9 mouse cellular contexts compared by ENCODE assay signal in genomic region chr13:23435241-23435640, GRCm38 (mm10). TPM values are rescaled to one million over a fixed set of nuclear protein-coding genes. Genes with fewer than 3 reads are reported as not detected.
DNase-seq lines count a peak whose midpoint lies in the region; ATAC-seq and TF ChIP-seq lines count a peak whose summit lies in the region.
"Had no signal": no experiment of that assay in that cellular context is flagged by ENCODE, and none has a peak within 500 bp of the region (broad histone marks: within the 10 kb centered on the region; RNA-seq: fewer than 3 reads in every experiment).

No protein-coding gene starts in this region.

- TF ChIP-seq CTCF in left cerebral cortex, adult 2 months (IDR thresholded peaks at IDR 0.05), result no peak
- TF ChIP-seq CTCF in intestine, postnatal 0 days (IDR thresholded peaks at IDR 0.05; ENCODE audit: low read depth), result no peak

- intact Hi-C loops in left cerebral cortex, adult 2 months (cut with DNase I), result loop anchor here (5.0 to 10.0 kb wide), 3 partner anchors 250 to 1723 kb away; partner anchors contain the start of genes Hist1h2ac, Hist1h2bb, Hist1h2bc and Hist1h3c
- intact Hi-C loops in left cerebral cortex, postnatal 4 days (cut with DNase I), result loop anchor here (5.0 to 10.0 kb wide), 3 partner anchors 82 to 1490 kb away; partner anchors contain the start of gene Zfp184
- intact Hi-C loops in left cerebral cortex, postnatal 25 days (cut with DNase I), result loop anchor here (10.0 kb wide), 1 partner anchor 330 kb away; the partner anchor contains the start of genes Hist1h1a, Hist1h3a, Hist1h4a and Trim38

- ATAC-seq in embryonic facial prominence, embryonic 15.5 days (ENCODE audit: insufficient number of reproducible peaks, low FRiP score, low TSS enrichment, low read depth), result no peak
- ATAC-seq in intestine, postnatal 0 days, result no peak
- ATAC-seq in neural tube, embryonic 12.5 days (ENCODE audit: low FRiP score, low read depth), result no peak

- H3K27me3 ChIP-seq in embryonic facial prominence, embryonic 15.5 days, result no peaks in the 10 kb centered on the region
- no peaks in the 10 kb centered on the region for H3K27me3 ChIP-seq in intestine, postnatal 0 days (replicated peaks; ENCODE audit: control insufficient read depth, insufficient read depth, low read length)
- no peaks in the 10 kb centered on the region for H3K27me3 ChIP-seq in neural tube, embryonic 12.5 days (replicated peaks)

- no peak for DNase-seq in left cerebral cortex, adult 2 months (ENCODE audit: extremely low spot score in 1 of 2, low spot score in 2 of 2)
- DNase-seq in left cerebral cortex, postnatal 4 days, result no peak
- DNase-seq in layer of hippocampus, adult 11-12 months (ENCODE audit: low spot score), result no peak
- DNase-seq in left cerebral cortex, postnatal 25 days (ENCODE audit: low spot score in 2 of 2), result no peak
- DNase-seq in MN1 (ENCODE audit: low spot score), result no peak

- no peaks in the 10 kb centered on the region for H3K36me3 ChIP-seq in embryonic facial prominence, embryonic 15.5 days
- H3K36me3 ChIP-seq in intestine, postnatal 0 days (ENCODE audit: control insufficient read depth, insufficient read depth), result no peaks in the 10 kb centered on the region
- no peaks in the 10 kb centered on the region for H3K36me3 ChIP-seq in neural tube, embryonic 12.5 days

- H3K4me2 ChIP-seq in embryonic facial prominence, embryonic 15.5 days (replicated peaks), result peak overlapping the region; percentile 65
- peak overlapping the region; percentile 71 for H3K4me2 ChIP-seq in intestine, postnatal 0 days (replicated peaks; ENCODE audit: low read depth)
- peak overlapping the region; percentile 59 for H3K4me2 ChIP-seq in neural tube, embryonic 12.5 days (replicated peaks)

- peaks cover 12% of the 10 kb centered on the region for H3K4me1 ChIP-seq in embryonic facial prominence, embryonic 15.5 days
- no peaks in the 10 kb centered on the region for H3K4me1 ChIP-seq in intestine, postnatal 0 days (replicated peaks; ENCODE audit: control insufficient read depth, insufficient read depth, low read length)
- peaks cover 6% of the 10 kb centered on the region; the same call in 1 of the 2 replicates for H3K4me1 ChIP-seq in neural tube, embryonic 12.5 days

- peak overlapping the region; percentile 47 for H3K4me3 ChIP-seq in left cerebral cortex, adult 2 months
- peak overlapping the region; percentile 60 for H3K4me3 ChIP-seq in embryonic facial prominence, embryonic 15.5 days (replicated peaks)
- H3K4me3 ChIP-seq in intestine, postnatal 0 days (ENCODE audit: low read depth, low read length), result peak overlapping the region; percentile 60
- H3K4me3 ChIP-seq in neural tube, embryonic 12.5 days, result peak overlapping the region; percentile 29; the same call in 1 of the 2 replicates

- WGBS in embryonic facial prominence, embryonic 15.5 days, result 10% methylated on average over 4 of the region's 4 CpGs
- WGBS in intestine, postnatal 0 days, result 21% methylated on average over 4 of the region's 4 CpGs
- 19% methylated on average over 4 of the region's 4 CpGs for WGBS in neural tube, embryonic 12.5 days

- no peak overlapping the region for H3K27ac ChIP-seq in left cerebral cortex, adult 2 months
- H3K27ac ChIP-seq in embryonic facial prominence, embryonic 15.5 days (replicated peaks), result no peak overlapping the region
- H3K27ac ChIP-seq in intestine, postnatal 0 days (ENCODE audit: low read depth, low read length), result no peak overlapping the region
- H3K27ac ChIP-seq in neural tube, embryonic 12.5 days, result no peak overlapping the region

- no peaks in the 10 kb centered on the region for H3K9me3 ChIP-seq in embryonic facial prominence, embryonic 15.5 days (replicated peaks)
- no peaks in the 10 kb centered on the region for H3K9me3 ChIP-seq in intestine, postnatal 0 days (ENCODE audit: control insufficient read depth)
- H3K9me3 ChIP-seq in neural tube, embryonic 12.5 days, result no peaks in the 10 kb centered on the region

- no peak overlapping the region for H3K9ac ChIP-seq in embryonic facial prominence, embryonic 15.5 days
- peak overlapping the region; percentile 34; the same call in 1 of the 2 replicates for H3K9ac ChIP-seq in intestine, postnatal 0 days (ENCODE audit: low read depth, low read length)
- H3K9ac ChIP-seq in neural tube, embryonic 12.5 days, result no peak overlapping the region

RNA-seq across cellular contexts. Expression of gene Abt1, which starts 11.6 kb away (rescaled TPM):
- 1 to 10 TPM; 8.9 to 9.8 TPM for total RNA-seq in left cerebral cortex, adult 2 months (2021)
- 1 to 10 TPM; 5.6 to 6.1 TPM for total RNA-seq in left cerebral cortex, postnatal 4 days (2021)
- polyA plus RNA-seq in embryonic facial prominence, embryonic 15.5 days (2015; fragmentation: Nextera tagmentation; extraction: Ambion mirVana), result 12.2 and 12.7 TPM in 2 replicates
- 5.1 and 5.6 TPM in 2 replicates for polyA plus RNA-seq in intestine, postnatal 0 days (2015; fragmentation: Nextera tagmentation; extraction: Ambion mirVana)
- polyA plus RNA-seq in neural tube, embryonic 12.5 days (2016; fragmentation: Nextera tagmentation; extraction: Ambion mirVana), result 11.4 TPM in 2 replicates
- total RNA-seq in left cerebral cortex, postnatal 25 days (2021), result 1 to 10 TPM; 8.3 to 8.9 TPM

RNA-seq across cellular contexts. Expression of gene Btn1a1, which starts 30.5 kb away (rescaled TPM):
- not detected for total RNA-seq in left cerebral cortex, adult 2 months (2021)
- not detected for total RNA-seq in left cerebral cortex, postnatal 4 days (2021)
- polyA plus RNA-seq in embryonic facial prominence, embryonic 15.5 days (2015; fragmentation: Nextera tagmentation; extraction: Ambion mirVana), result 0.04 TPM in 1 of 2 replicates, not detected in the other
- not detected in 2 replicates for polyA plus RNA-seq in intestine, postnatal 0 days (2015; fragmentation: Nextera tagmentation; extraction: Ambion mirVana)
- not detected in 2 replicates for polyA plus RNA-seq in neural tube, embryonic 12.5 days (2016; fragmentation: Nextera tagmentation; extraction: Ambion mirVana)
- not detected for total RNA-seq in left cerebral cortex, postnatal 25 days (2021)
- total RNA-seq: layer of hippocampus, postnatal 25 days had no signal

RNA-seq across cellular contexts. Expression of gene Btn2a2, which starts 53.4 kb away (rescaled TPM):
- total RNA-seq in left cerebral cortex, adult 2 months (2021), result 1 to 10 TPM in 1 of 2 experiments, under 1 TPM in 1; 0.65 to 1.4 TPM
- total RNA-seq in left cerebral cortex, postnatal 4 days (2021), result not detected
- 0.55 and 0.65 TPM in 2 replicates for polyA plus RNA-seq in embryonic facial prominence, embryonic 15.5 days (2015; fragmentation: Nextera tagmentation; extraction: Ambion mirVana)
- not detected in 2 replicates for polyA plus RNA-seq in intestine, postnatal 0 days (2015; fragmentation: Nextera tagmentation; extraction: Ambion mirVana)
- 0.23 and 0.31 TPM in 2 replicates for polyA plus RNA-seq in neural tube, embryonic 12.5 days (2016; fragmentation: Nextera tagmentation; extraction: Ambion mirVana)
- 1 to 10 TPM; 1.1 to 1.3 TPM for total RNA-seq in left cerebral cortex, postnatal 25 days (2021)
